Mouse (Mus musculus) neural tube, embryonic 13.5 days (tissue): ENCODE data around the gene Ntn1. TPM values are rescaled to one million over a fixed set of nuclear protein-coding genes. Genes with fewer than 3 reads are reported as not detected.

Experiments used
- ATAC-seq: fragments of 200-750 bp; cut with Nextera tagmentation; 2 replicates; pipeline ENCODE4 v1.8.0; 2017; ENCODE audit warnings: low read depth, mild to moderate bottlenecking, moderate TSS enrichment, moderate library complexity
- H3K27ac ChIP-seq: fragments of 300-500 bp; sonication (generic); replicated peaks from 2 replicates; pipeline ENCODE4 v1.5.1; 2015; ENCODE audit warnings: moderate library complexity, mild to moderate bottlenecking, inconsistent platforms
- H3K27me3 ChIP-seq: fragments of 300-500 bp; sonication (generic); 2 replicates; pipeline ENCODE4 v1.6.1; 2015; ENCODE audit warnings: mild to moderate bottlenecking, inconsistent platforms
- H3K36me3 ChIP-seq: fragments of 300-500 bp; sonication (generic); 2 replicates; pipeline ENCODE4 v1.6.1; 2015; ENCODE audit warnings: mild to moderate bottlenecking, inconsistent platforms
- H3K4me1 ChIP-seq: fragments of 300-500 bp; sonication (generic); replicated peaks from 2 replicates; pipeline ENCODE4 v1.6.1; 2015; ENCODE audit warnings: inconsistent platforms
- H3K4me2 ChIP-seq: fragments of 300-500 bp; sonication (generic); 2 replicates; pipeline ENCODE4 v1.6.1; 2015; ENCODE audit warnings: inconsistent platforms, mild to moderate bottlenecking, moderate library complexity
- H3K4me3 ChIP-seq: fragments of 300-500 bp; sonication (generic); 2 replicates; pipeline ENCODE4 v1.5.1; 2015; ENCODE audit warnings: mild to moderate bottlenecking, inconsistent platforms
- H3K9ac ChIP-seq: fragments of 300-500 bp; sonication (generic); 2 replicates; pipeline ENCODE4 v1.6.1; 2015; ENCODE audit warnings: moderate library complexity, mild to moderate bottlenecking, inconsistent platforms
- H3K9me3 ChIP-seq: fragments of 300-500 bp; sonication (generic); 2 replicates; pipeline ENCODE4 v1.6.1; 2016; ENCODE audit warnings: inconsistent platforms
- WGBS: fragments of 180-500 bp; shearing (Covaris S2); methylation state at CpG from one replicate; pipeline ENCODE4 v1.1.7; 2015; 5-methylcytosine and 5-hydroxymethylcytosine counted together
- microRNA-seq: library from miRNA; unstranded; fragments of <30 nt; microRNA quantifications from one replicate; pipeline ENCODE4, GENCODE M21; 2016
- polyA plus RNA-seq: library from polyadenylated mRNA; unstranded; fragments of >200 nt; fragmentation: Nextera tagmentation; extraction: Ambion mirVana; gene quantifications from 2 replicates; pipeline ENCODE4 v1.2.1, GENCODE M21; 2015

Ntn1 gene
- polyA plus RNA-seq, 1 experiment from 2014 or later, result 35.3 TPM

GRCm38 (mm10) chr11:68187242-68187641 is 213.4 kb downstream of the Ntn1 start:
- H3K4me1 ChIP-seq, result peaks cover 20% of the 10 kb centered on the region
- no peak overlapping the region for H3K27ac ChIP-seq
- no peaks in the 10 kb centered on the region for H3K36me3 ChIP-seq
- H3K9ac ChIP-seq, result no peak overlapping the region
- no peaks in the 10 kb centered on the region for H3K9me3 ChIP-seq
- H3K27me3 ChIP-seq, result 0 out of 2 replicates have a peak, but pooled peaks cover 3% of the 10 kb centered on the region
- no peak for ATAC-seq
- H3K4me3 ChIP-seq, result no peak overlapping the region
- WGBS, result 69% methylated on average over 8 of the region's 8 CpGs
- H3K4me2 ChIP-seq, result no peak overlapping the region

- H3K9me3 ChIP-seq, result no peaks in the 10 kb centered on the region
- peaks cover 20% of the 10 kb centered on the region for H3K4me1 ChIP-seq
- 92% methylated on average over 3 of the region's 3 CpGs for WGBS
- ATAC-seq, result no peak
- no peak overlapping the region for H3K4me2 ChIP-seq
- no peak overlapping the region for H3K9ac ChIP-seq
- no peaks in the 10 kb centered on the region for H3K36me3 ChIP-seq
- no peak overlapping the region for H3K4me3 ChIP-seq
- H3K27ac ChIP-seq, result no peak overlapping the region
- H3K27me3 ChIP-seq, result no peaks in the 10 kb centered on the region
These were observed 215.0 kb downstream of the Ntn1 start for GRCm38 (mm10) chr11:68185647-68186046.

- Histone ChIP-seq H3K36me3 (no peaks in the 10 kb centered on the region), H3K4me1 (peaks cover 6% of the 10 kb centered on the region), H3K27ac (no peak overlapping the region), H3K9ac (no peak overlapping the region), H3K4me2 (no peak overlapping the region), H3K4me3 (no peak overlapping the region), H3K9me3 (no peaks in the 10 kb centered on the region), H3K27me3 (0 out of 2 replicates have a peak, but pooled peaks cover 3% of the 10 kb centered on the region)
- no peak for ATAC-seq
- WGBS, result 78% methylated on average over 7 of the region's 7 CpGs
These were observed 223.2 kb downstream of the Ntn1 start for GRCm38 (mm10) chr11:68177415-68177814.

GRCm38 (mm10) chr11:68176550-68176949 is 224.1 kb downstream of the Ntn1 start:
- H3K4me2 ChIP-seq, result no peak overlapping the region
- 0 out of 2 replicates have a peak, but pooled peaks cover 3% of the 10 kb centered on the region for H3K27me3 ChIP-seq
- no peaks in the 10 kb centered on the region for H3K36me3 ChIP-seq
- ATAC-seq, result no peak
- H3K9me3 ChIP-seq, result no peaks in the 10 kb centered on the region
- WGBS, result 87% methylated on average over 4 of the region's 4 CpGs
- H3K4me3 ChIP-seq, result no peak overlapping the region
- H3K27ac ChIP-seq, result no peak overlapping the region
- peaks cover 6% of the 10 kb centered on the region for H3K4me1 ChIP-seq
- H3K9ac ChIP-seq, result no peak overlapping the region

GRCm38 (mm10) chr11:68172648-68173045 is 228.0 kb downstream of the Ntn1 start:
- Histone ChIP-seq H3K27ac (no peak overlapping the region), H3K4me2 (no peak overlapping the region), H3K4me3 (no peak overlapping the region), H3K27me3 (0 out of 2 replicates have a peak, but pooled peaks cover 3% of the 10 kb centered on the region), H3K9ac (no peak overlapping the region), H3K9me3 (0 out of 2 replicates have a peak, but pooled peaks cover 4% of the 10 kb centered on the region), H3K36me3 (no peaks in the 10 kb centered on the region), H3K4me1 (peaks cover 3% of the 10 kb centered on the region)
- 73% methylated on average over 4 of the region's 4 CpGs for WGBS
- no peak for ATAC-seq

GRCm38 (mm10) chr11:68171973-68172647 is 228.5 kb downstream of the Ntn1 start:
- no peaks in the 10 kb centered on the region for H3K4me1 ChIP-seq
- no peak overlapping the region for H3K4me2 ChIP-seq
- no peaks in the 10 kb centered on the region for H3K36me3 ChIP-seq
- WGBS, result 83% methylated on average over 7 of the region's 7 CpGs
- 0 out of 2 replicates have a peak, but pooled peaks cover 4% of the 10 kb centered on the region for H3K9me3 ChIP-seq
- H3K27me3 ChIP-seq, result 0 out of 2 replicates have a peak, but pooled peaks cover 3% of the 10 kb centered on the region
- H3K27ac ChIP-seq, result no peak overlapping the region
- H3K4me3 ChIP-seq, result no peak overlapping the region
- ATAC-seq, result no peak
- H3K9ac ChIP-seq, result no peak overlapping the region

- no peak for ATAC-seq
These were observed 232.2 kb downstream of the Ntn1 start for GRCm38 (mm10) chr11:68168427-68168826.

GRCm38 (mm10) chr11:68164408-68164807 is 236.2 kb downstream of the Ntn1 start:
- no peak for ATAC-seq
- Histone ChIP-seq H3K4me3 (no peak overlapping the region), H3K9ac (no peak overlapping the region), H3K27ac (no peak overlapping the region), H3K27me3 (no peaks in the 10 kb centered on the region), H3K4me1 (peaks cover 7% of the 10 kb centered on the region), H3K9me3 (0 out of 2 replicates have a peak, but pooled peaks cover 6% of the 10 kb centered on the region), H3K36me3 (no peaks in the 10 kb centered on the region), H3K4me2 (no peak overlapping the region)
- 87% methylated on average over 5 of the region's 5 CpGs for WGBS

More at GRCm38 (mm10) chr11:68168427-68168826, 232.2 kb downstream of the Ntn1 start:
- Histone ChIP-seq H3K36me3 (no peaks in the 10 kb centered on the region), H3K27me3 (no peaks in the 10 kb centered on the region), H3K9ac (no peak overlapping the region), H3K4me3 (no peak overlapping the region), H3K4me1 (no peaks in the 10 kb centered on the region), H3K27ac (no peak overlapping the region), H3K9me3 (0 out of 2 replicates have a peak, but pooled peaks cover 4% of the 10 kb centered on the region), H3K4me2 (no peak overlapping the region)
- 65% methylated on average over 4 of the region's 4 CpGs for WGBS

- no peaks in the 10 kb centered on the region for H3K36me3 ChIP-seq
- peaks cover 8% of the 10 kb centered on the region for H3K4me1 ChIP-seq
- no peak overlapping the region for H3K4me2 ChIP-seq
- H3K27me3 ChIP-seq, result no peaks in the 10 kb centered on the region
- WGBS, result 62% methylated on average over 4 of the region's 4 CpGs
- ATAC-seq, result no peak
- no peak overlapping the region for H3K27ac ChIP-seq
- no peak overlapping the region for H3K4me3 ChIP-seq
- no peak overlapping the region for H3K9ac ChIP-seq
- H3K9me3 ChIP-seq, result 0 out of 2 replicates have a peak, but pooled peaks cover 6% of the 10 kb centered on the region
These were observed 240.8 kb downstream of the Ntn1 start for GRCm38 (mm10) chr11:68159867-68160266.

Small RNAs within 50 kb of the gene (microRNA-seq; reads per million reads assigned to microRNA genes)
- not detected for gene Mir6406

Other genes with a start within 250 kb of the Ntn1 start
- 1.3 and 1.6 TPM in 2 replicates for gene Pik3r5, start 31.3 kb upstream of the Ntn1 start, polyA plus RNA-seq
- gene Pik3r6, start 102.2 kb upstream of the Ntn1 start, polyA plus RNA-seq, result 2.3 and 2.4 TPM in 2 replicates
- gene Mfsd6l, start 155.4 kb upstream of the Ntn1 start, polyA plus RNA-seq, result not detected in 2 replicates
- gene Ccdc42, start 186.2 kb upstream of the Ntn1 start, polyA plus RNA-seq, result 0.20 and 0.32 TPM in 2 replicates